Mouse (Mus musculus): Measurements from ENCODE around the gene Hoxb4. TPM values are rescaled to one million over a fixed set of nuclear protein-coding genes. Genes with fewer than 3 reads are reported as not detected.

The Hoxb4 gene
- total RNA-seq, 2 experiments from 2014 or later = not detected

Small RNAs within 50 kb of the gene (microRNA-seq; reads per million reads assigned to microRNA genes)
- gene Mir10a = 9.2 to 20.1 reads per million in 2 experiments

Other genes starting within 250 kb of the Hoxb4 start
- 100 to 1,000 TPM; 349 to 365 TPM for gene Atp5g1, start 242.6 kb upstream of the Hoxb4 start, total RNA-seq (2021)
- not detected for gene Calcoco2, start 206.3 kb upstream of the Hoxb4 start, total RNA-seq (2021)
- gene Ttll6, start 184.5 kb upstream of the Hoxb4 start, total RNA-seq (2021) = under 1 TPM in 1 of 2 experiments, not detected in 1; 0.12 TPM
- gene Hoxb13, start 124.0 kb upstream of the Hoxb4 start, total RNA-seq (2021) = not detected
- gene Hoxb9, start 46.8 kb upstream of the Hoxb4 start, total RNA-seq (2021) = not detected
- not detected for gene Hoxb8, start 36.4 kb upstream of the Hoxb4 start, total RNA-seq (2021)
- not detected for gene Hoxb7, start 31.6 kb upstream of the Hoxb4 start, total RNA-seq (2021)
- gene Hoxb6, start 25.8 kb upstream of the Hoxb4 start, total RNA-seq (2021) = not detected
- gene Hoxb5, start 14.9 kb upstream of the Hoxb4 start, total RNA-seq (2021) = not detected
- gene Hoxb3, start 5.1 kb downstream of the Hoxb4 start, total RNA-seq (2021) = not detected
- gene Hoxb2, start 32.3 kb downstream of the Hoxb4 start, total RNA-seq (2021) = not detected
- gene Hoxb1, start 47.5 kb downstream of the Hoxb4 start, total RNA-seq (2021) = not detected
- 1 to 10 TPM; 1.9 to 2.1 TPM for gene Skap1, start 146.3 kb downstream of the Hoxb4 start, total RNA-seq (2021)

Data from left cerebral cortex, adult 18-20 months (tissue).